Mouse (Mus musculus): ENCODE data around the gene Trim10.

DNA sequence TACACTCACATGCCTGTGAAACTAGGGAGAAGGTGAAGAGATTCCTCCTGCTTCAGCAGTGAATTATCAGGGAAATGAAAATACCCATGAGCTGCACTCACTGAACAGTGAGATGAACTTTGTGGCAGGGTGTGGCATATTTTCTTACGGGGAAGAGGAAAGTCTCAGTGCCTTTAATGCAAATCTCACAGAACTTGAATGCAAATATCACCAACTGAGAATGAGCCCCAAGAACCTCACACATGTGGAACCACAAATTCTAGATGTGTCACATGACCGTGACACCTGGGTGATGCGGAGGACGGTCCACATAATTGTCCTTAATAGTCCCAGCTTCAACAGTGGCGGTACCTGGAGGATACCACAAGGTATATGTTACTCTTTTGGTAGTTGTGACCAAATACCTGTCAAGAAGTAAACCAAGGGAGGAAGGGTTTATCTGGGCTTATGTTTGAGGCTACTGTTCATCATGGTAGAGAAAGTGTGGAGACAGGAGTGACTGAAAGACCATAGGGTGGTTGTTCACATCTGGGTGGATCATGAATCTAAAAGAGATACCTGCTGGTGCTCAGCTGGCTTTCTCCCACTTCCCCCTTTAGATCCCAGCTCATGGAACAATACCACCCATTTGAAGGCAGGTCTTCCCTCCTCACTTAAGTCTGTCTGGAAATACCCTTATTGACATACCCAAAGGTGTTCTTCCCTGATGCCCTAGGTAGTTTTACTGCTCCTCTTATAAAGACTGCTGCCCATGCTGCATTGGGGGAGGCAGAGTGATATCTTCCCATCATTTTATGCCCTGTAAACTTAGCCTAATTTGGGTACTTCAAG lies 20.9 kb downstream of the Trim10 start, which contains the start of gene Trim40:
- TF ChIP-seq GATA1 (IDR thresholded peaks at IDR 0.05; ENCODE audit: low read length): no peak
- no peak for TF ChIP-seq TAL1 (IDR thresholded peaks at IDR 0.05; ENCODE audit: low read length)

All from erythroblast, embryonic 14.5 days (primary cell).